Mouse (Mus musculus) lung, embryonic 14.5 days (tissue): ENCODE results near the gene Slc9a5. TPM values are rescaled to one million over a fixed set of nuclear protein-coding genes. Genes with fewer than 3 reads are reported as not detected.

Experiments used
- ATAC-seq: fragments of 200-750 bp; cut with Nextera tagmentation; 2 replicates; pipeline ENCODE4 v1.8.0; 2017; ENCODE audit warnings: mild to moderate bottlenecking, moderate TSS enrichment, moderate library complexity; ENCODE audit not compliant: insufficient read depth
- DNase-seq: peaks from one replicate; pipeline ENCODE4 v3.0.0-alpha.2; 2015
- H3K27ac ChIP-seq: fragments of 300-500 bp; sonication (generic); 2 replicates; pipeline ENCODE4 v1.5.1; 2014; ENCODE audit warnings: low read depth, mild to moderate bottlenecking, moderate library complexity
- H3K27me3 ChIP-seq: fragments of 300-500 bp; sonication (generic); 2 replicates; pipeline ENCODE4 v1.6.1; 2014; ENCODE audit warnings: low read length, control low read depth; ENCODE audit not compliant: insufficient read depth
- H3K36me3 ChIP-seq: fragments of 300-500 bp; sonication (generic); 2 replicates; pipeline ENCODE4 v1.6.1; 2014; ENCODE audit warnings: control low read depth; ENCODE audit not compliant: insufficient read depth
- H3K4me1 ChIP-seq: fragments of 300-500 bp; sonication (generic); 2 replicates; pipeline ENCODE4 v1.6.1; 2014; ENCODE audit warnings: antibody characterized with exemption, control low read depth; ENCODE audit not compliant: insufficient read depth
- H3K4me2 ChIP-seq: fragments of 300-500 bp; sonication (generic); 2 replicates; pipeline ENCODE4 v1.6.1; 2014; ENCODE audit warnings: mild to moderate bottlenecking
- H3K4me3 ChIP-seq: fragments of 300-500 bp; sonication (generic); 2 replicates; pipeline ENCODE4 v1.5.1; 2014; ENCODE audit warnings: low read depth, low read length
- H3K9ac ChIP-seq: fragments of 300-500 bp; sonication (generic); 2 replicates; pipeline ENCODE4 v1.6.1; 2014
- H3K9me3 ChIP-seq: fragments of 300-500 bp; sonication (generic); 2 replicates; pipeline ENCODE4 v1.6.1; 2016; ENCODE audit warnings: low read depth, low read length, control low read depth
- CTCF ChIP-seq: IDR thresholded peaks from 2 replicates; pipeline ENCODE4 v1.5.1; 2016; ENCODE audit warnings: antibody characterized with exemption, low read depth
- WGBS: fragments of 180-500 bp; shearing (Covaris S2); extraction: QIAGEN DNeasy Blood & Tissue Kit; methylation state at CpG from one replicate; pipeline ENCODE4 v1.1.7; 2014; 5-methylcytosine and 5-hydroxymethylcytosine counted together
- polyA plus RNA-seq: library from polyadenylated mRNA; unstranded; fragments of >200 nt; fragmentation: Nextera tagmentation; extraction: Ambion mirVana; gene quantifications from 2 replicates; pipeline ENCODE4 v1.2.1, GENCODE M21; 2014

Slc9a5 gene
- polyA plus RNA-seq, 1 experiment from 2014 or later: 10.9 TPM

DNA sequence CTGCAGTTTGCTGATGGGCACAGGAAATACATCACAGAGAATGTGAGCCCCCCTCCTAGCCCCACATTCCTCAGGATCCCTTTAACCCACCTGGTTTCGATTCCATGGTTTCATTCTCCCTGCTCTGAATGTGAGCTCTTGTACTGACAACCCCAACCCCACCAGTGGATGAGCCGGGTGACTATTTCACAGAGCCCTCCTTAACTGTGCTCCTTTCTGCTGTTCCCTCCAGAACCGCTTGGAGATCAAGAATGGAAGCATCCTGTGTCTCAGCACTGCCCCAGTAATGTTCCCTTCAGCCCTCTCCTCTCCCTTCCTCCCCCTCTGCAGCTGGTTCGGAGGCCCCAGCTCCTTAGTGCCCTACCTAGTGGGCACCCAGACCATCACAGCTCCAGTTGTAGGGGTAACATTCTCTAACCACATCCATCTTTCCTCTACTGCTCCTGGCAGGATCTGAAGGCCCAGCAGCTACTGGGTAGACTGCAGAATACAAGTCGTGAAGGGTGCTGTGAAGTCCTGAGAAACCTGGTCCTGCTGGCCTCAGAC is 42.4 kb upstream of the Slc9a5 start:
- 30% methylated on average over 5 of the region's 5 CpGs for WGBS
- DNase-seq: no peak

DNA sequence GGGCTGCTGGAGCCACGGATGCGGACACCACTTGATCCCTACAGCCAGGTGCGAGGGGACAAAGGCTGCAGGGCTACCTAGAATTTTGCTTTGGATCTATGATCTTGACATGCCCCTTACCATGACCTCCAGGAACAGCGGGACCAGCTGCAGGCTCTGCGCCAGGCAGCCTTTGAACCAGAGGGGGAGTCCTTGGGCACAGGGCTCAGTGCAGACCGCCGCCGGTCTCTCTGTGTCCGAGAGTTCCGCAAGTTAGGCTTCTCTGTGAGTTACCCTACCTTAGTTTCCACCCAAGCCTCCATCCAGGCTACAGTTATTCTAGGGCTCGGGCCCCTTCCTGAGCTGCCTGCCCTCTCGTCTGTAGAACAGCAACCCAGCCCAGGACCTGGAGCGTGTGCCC is 41.0 kb upstream of the Slc9a5 start:
- no peak overlapping the region for H3K4me2 ChIP-seq
- ATAC-seq (no peak), DNase-seq (no peak)
- WGBS: 91% methylated on average over 13 of the region's 13 CpGs
- H3K4me3 ChIP-seq: no peak overlapping the region
- H3K4me1 ChIP-seq: peaks cover 21% of the 10 kb centered on the region
- H3K9me3 ChIP-seq: no peaks in the 10 kb centered on the region
- TF ChIP-seq CTCF: no peak
- H3K27ac ChIP-seq: no peak overlapping the region
- peaks cover 73% of the 10 kb centered on the region for H3K36me3 ChIP-seq
- H3K9ac ChIP-seq: no peak overlapping the region
- no peaks in the 10 kb centered on the region for H3K27me3 ChIP-seq

More for the DNA sequence above, 42.4 kb upstream of the Slc9a5 start:
- peak; percentile 33 for ATAC-seq
- peak overlapping the region; percentile 37 for H3K4me3 ChIP-seq
- peak overlapping the region; percentile 48 for H3K9ac ChIP-seq
- H3K4me1 ChIP-seq: peaks cover 21% of the 10 kb centered on the region
- H3K27ac ChIP-seq: peak overlapping the region; percentile 81; the same call in 1 of the 2 replicates
- H3K9me3 ChIP-seq: no peaks in the 10 kb centered on the region
- H3K36me3 ChIP-seq: peaks cover 73% of the 10 kb centered on the region
- peak overlapping the region; percentile 63 for H3K4me2 ChIP-seq
- no peaks in the 10 kb centered on the region for H3K27me3 ChIP-seq
- 0 out of 2 replicates have a peak, but pooled peaks have one; percentile 9 for TF ChIP-seq CTCF

DNA sequence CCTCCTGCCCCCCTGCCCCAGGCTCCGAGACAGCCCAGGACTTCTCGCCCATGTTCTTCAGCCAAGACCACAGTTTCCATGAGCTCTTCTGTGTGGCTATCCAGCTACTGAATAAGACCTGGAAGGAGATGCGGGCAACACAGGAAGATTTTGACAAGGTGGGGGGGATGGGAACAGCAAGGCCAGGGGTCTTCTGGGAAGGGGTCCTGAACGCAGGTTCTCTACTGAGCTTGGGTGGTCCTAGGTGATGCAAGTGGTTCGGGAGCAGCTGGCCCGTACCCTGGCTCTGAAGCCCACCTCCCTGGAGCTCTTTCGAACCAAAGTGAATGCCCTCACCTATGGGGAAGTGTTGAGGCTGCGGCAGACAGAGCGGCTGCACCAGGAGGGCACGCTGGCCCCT is 40.2 kb upstream of the Slc9a5 start:
- Histone ChIP-seq H3K9ac (no peak overlapping the region), H3K4me3 (no peak overlapping the region), H3K27ac (no peak overlapping the region), H3K9me3 (no peaks in the 10 kb centered on the region), H3K27me3 (no peaks in the 10 kb centered on the region), H3K4me2 (no peak overlapping the region), H3K4me1 (peaks cover 21% of the 10 kb centered on the region), H3K36me3 (peaks cover 73% of the 10 kb centered on the region)
- TF ChIP-seq CTCF: no peak
- ATAC-seq (no peak), DNase-seq (no peak)
- WGBS: 92% methylated on average over 10 of the region's 10 CpGs

DNA sequence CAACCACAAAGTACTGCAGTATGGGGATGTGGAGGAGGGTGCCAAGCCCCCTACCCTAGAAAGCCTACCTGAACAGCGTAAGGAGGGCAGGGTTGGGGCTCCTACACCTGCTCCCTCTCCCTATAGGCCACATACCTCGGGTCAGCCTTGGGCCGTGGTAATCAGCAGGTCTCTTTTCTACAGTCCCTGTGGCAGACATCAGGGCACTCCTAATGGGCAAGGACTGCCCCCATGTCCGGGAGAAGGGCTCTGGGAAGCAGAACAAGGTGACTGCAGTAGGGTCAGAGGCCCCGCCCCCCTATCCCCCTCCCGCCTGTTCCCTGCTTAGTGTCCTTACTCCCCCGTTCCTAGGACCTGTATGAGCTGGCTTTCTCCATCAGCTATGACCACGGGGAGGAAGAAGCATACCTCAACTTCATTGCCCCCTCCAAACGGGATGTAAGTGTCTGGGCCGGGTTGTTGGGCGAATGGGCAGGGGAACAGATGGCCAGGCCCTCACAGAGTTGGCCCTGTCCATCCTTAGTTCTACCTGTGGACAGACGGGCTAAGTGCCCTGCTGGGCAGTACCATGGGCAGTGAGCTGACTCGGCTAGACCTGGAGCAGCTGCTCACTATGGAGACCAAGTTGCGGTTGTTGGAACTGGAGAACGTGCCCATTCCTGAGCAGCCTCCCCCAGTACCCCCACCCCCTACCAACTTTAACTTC is 39.3 kb upstream of the Slc9a5 start:
- DNase-seq (no peak), ATAC-seq (no peak)
- Histone ChIP-seq H3K4me1 (peaks cover 20% of the 10 kb centered on the region), H3K27ac (no peak overlapping the region), H3K27me3 (no peaks in the 10 kb centered on the region), H3K9ac (no peak overlapping the region), H3K36me3 (peaks cover 73% of the 10 kb centered on the region), H3K4me2 (no peak overlapping the region), H3K4me3 (no peak overlapping the region), H3K9me3 (no peaks in the 10 kb centered on the region)
- 81% methylated on average over 15 of the region's 15 CpGs for WGBS
- TF ChIP-seq CTCF: no peak

DNA sequence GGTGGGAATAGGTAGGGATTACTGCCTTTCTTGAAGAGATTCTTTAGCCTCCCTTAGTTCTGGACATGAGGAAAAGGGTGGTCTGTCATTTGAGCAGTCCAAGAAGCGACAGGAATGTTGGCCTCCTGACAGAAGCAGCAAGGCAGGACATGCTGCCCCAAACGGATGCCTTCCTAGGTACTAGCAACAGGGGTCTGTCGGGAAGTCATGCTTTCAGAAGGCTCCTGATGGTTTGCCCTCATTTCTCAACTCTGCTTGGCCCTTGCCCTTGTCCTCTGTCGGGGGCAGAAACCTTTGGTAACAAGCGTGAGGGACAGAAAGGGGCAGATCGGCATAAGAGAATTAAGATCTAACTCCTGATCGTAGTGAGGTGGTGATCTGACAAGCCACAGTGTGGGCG is 38.5 kb upstream of the Slc9a5 start:
- ATAC-seq (no peak), DNase-seq (no peak)
- TF ChIP-seq CTCF: no peak
- Histone ChIP-seq H3K9ac (no peak overlapping the region), H3K4me1 (peaks cover 12% of the 10 kb centered on the region), H3K9me3 (no peaks in the 10 kb centered on the region), H3K27ac (no peak overlapping the region), H3K27me3 (no peaks in the 10 kb centered on the region), H3K4me3 (no peak overlapping the region), H3K4me2 (no peak overlapping the region), H3K36me3 (peaks cover 73% of the 10 kb centered on the region)
- 78% methylated on average over 8 of the region's 8 CpGs for WGBS

DNA sequence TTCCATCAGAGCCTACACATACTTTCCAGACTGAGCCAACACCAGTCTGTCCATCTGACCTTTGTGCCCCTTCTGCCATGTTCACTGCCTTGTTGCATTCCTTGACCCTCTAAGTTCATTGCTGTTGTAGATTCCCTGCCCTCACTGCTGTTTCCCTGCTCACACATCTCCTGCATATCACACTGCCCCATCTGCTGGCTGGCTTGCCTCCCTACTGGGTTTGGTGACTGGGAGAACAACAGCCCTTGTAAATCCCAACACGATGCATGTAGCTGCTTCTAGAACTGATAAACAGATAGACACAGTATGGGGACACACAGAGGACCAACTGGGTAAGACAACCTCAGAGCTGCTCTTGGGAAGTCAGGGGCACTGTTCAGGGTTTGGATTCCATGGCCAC is 36.9 kb upstream of the Slc9a5 start:
- 80% methylated on average over 1 of the region's 1 CpGs for WGBS
- ATAC-seq (no peak), DNase-seq (no peak)
- no peak overlapping the region for H3K9ac ChIP-seq
- no peak overlapping the region for H3K4me3 ChIP-seq
- no peak overlapping the region for H3K27ac ChIP-seq
- no peaks in the 10 kb centered on the region for H3K9me3 ChIP-seq
- H3K36me3 ChIP-seq: peaks cover 80% of the 10 kb centered on the region
- H3K4me1 ChIP-seq: no peaks in the 10 kb centered on the region
- H3K4me2 ChIP-seq: no peak overlapping the region
- no peak for TF ChIP-seq CTCF
- H3K27me3 ChIP-seq: no peaks in the 10 kb centered on the region

DNA sequence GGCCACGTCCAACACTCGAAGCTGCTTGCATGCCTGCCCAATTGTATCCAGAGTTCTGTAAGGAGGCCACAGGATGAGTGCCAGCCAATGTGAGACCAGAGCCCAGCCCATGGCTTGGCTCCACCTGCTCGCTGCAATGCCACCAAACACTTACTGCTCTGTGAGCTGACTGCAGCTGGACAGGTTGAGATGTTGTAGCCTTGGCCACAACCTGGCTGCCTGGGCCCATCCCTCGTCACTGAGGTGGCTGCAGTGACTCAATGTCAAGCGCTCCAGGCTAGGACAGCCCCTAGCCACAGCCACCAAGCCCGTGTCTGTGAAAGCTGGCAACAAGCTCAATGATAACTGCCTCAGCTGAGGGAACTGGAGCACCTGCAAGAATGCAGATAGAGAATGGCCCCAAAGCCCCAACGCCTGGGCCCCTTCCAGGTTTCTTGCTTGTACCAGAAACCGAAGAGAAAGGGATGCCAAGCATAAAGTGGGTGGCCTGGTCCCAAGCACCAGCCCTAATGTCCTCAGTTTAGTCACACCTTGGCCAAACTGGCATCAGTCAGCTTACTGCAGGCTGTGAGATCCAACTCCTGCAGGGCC is 35.7 kb upstream of the Slc9a5 start:
- no peaks in the 10 kb centered on the region for H3K27me3 ChIP-seq
- no peak overlapping the region for H3K9ac ChIP-seq
- H3K9me3 ChIP-seq: no peaks in the 10 kb centered on the region
- TF ChIP-seq CTCF: no peak
- WGBS: 81% methylated on average over 8 of the region's 8 CpGs
- H3K4me2 ChIP-seq: no peak overlapping the region
- DNase-seq (no peak), ATAC-seq (no peak)
- H3K4me3 ChIP-seq: no peak overlapping the region
- peaks cover 71% of the 10 kb centered on the region for H3K36me3 ChIP-seq
- no peaks in the 10 kb centered on the region for H3K4me1 ChIP-seq
- no peak overlapping the region for H3K27ac ChIP-seq
